Comparison of ENCODE assay signal across 8 mouse cellular contexts in the genomic region with DNA sequence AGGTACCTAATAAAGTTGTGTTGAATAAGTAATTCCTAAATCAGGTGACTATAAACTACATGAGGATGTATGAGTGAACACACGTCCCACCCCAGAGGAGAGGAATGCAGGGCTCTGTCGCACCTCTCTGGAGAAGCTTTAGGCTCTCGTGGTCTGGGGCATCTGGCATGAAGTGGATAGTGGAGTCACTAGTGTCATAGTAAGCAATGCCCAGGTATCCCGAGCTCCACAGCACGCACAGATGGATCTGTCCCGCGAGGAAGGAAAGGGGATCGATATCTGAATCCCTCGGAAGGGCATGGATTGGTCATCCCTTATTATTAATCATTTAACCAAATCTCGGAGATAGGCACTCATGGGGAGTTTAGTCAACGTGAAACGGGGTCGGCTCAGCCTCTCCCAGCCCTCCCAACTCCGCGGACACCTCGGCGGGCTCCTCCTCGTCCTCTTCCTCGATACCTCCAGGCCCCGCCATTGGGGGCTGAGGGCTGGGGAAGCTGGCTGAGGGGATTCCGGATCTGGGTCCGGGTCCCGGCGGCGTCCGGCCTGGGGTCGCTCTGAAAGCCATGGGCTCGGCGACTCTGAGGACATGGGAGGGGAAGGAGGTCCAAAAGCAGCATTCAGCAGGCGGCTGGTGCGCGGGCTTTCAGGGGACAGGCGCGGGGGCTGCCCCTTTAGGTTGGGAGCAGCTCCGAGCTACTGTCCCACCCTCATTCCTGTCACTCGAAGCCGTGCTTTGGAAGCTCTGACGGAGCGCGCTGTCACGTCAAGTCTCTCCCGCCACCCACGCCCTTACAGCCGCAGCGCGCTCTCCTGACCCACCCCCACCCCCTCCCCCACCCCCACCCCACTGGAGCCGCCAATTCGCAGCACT. TPM values are rescaled to one million over a fixed set of nuclear protein-coding genes. Genes with fewer than 3 reads are reported as not detected.
DNase-seq lines count a peak whose midpoint lies in the region; ATAC-seq and TF ChIP-seq lines count a peak whose summit lies in the region.

No protein-coding gene starts in this region.

- peak overlapping the region; percentile 94 for H3K27ac ChIP-seq in heart, embryonic 16.5 days (ENCODE audit: low read length)
- H3K27ac ChIP-seq in forebrain, embryonic 14.5 days (ENCODE audit: low read depth, low read length) = peak overlapping the region; percentile 73; the same call in 1 of the 2 replicates
- peak overlapping the region; percentile 91 for H3K27ac ChIP-seq in liver, embryonic 15.5 days (replicated peaks)

- DNase-seq in heart, postnatal 10 days = no peak
- DNase-seq in G1E (ENCODE audit: low spot score) = no peak
- DNase-seq in forebrain, embryonic 14.5 days (ENCODE audit: low spot score) = no peak
- DNase-seq in left cerebral cortex, adult 9 months (ENCODE audit: low spot score in 2 of 2) = no peak
- no peak for DNase-seq in left cerebral cortex, postnatal 25 days (ENCODE audit: low spot score in 2 of 2)
- DNase-seq in cerebellum, postnatal 10 days = no peak

- ATAC-seq in heart, embryonic 16.5 days (replicated peaks; ENCODE audit: extremely low read depth, insufficient read depth, low FRiP score) = no peak
- no peak for ATAC-seq in G1E (ENCODE audit: extremely low read depth, insufficient number of reproducible peaks, low FRiP score, poor library complexity, severe bottlenecking)
- ATAC-seq in forebrain, embryonic 14.5 days = peak; percentile 14
- no peak for ATAC-seq in liver, embryonic 15.5 days (ENCODE audit: insufficient read depth)

- H3K4me2 ChIP-seq in heart, embryonic 16.5 days (ENCODE audit: low read depth, low read length) = peak overlapping the region; percentile 99
- H3K4me2 ChIP-seq in forebrain, embryonic 14.5 days (ENCODE audit: low read length) = peak overlapping the region; percentile 98
- H3K4me2 ChIP-seq in liver, embryonic 15.5 days = peak overlapping the region; percentile 98

- 2% methylated on average over 46 of the region's 48 CpGs for WGBS in heart, embryonic 16.5 days
- WGBS in forebrain, embryonic 14.5 days = 5% methylated on average over 46 of the region's 48 CpGs
- 3% methylated on average over 48 of the region's 48 CpGs for WGBS in liver, embryonic 15.5 days (ENCODE audit: insufficient replicate concordance)

- H3K27me3 ChIP-seq in heart, embryonic 16.5 days (ENCODE audit: control insufficient read depth, insufficient read depth, low read length) = no peaks in the 10 kb centered on the region
- no peaks in the 10 kb centered on the region for H3K27me3 ChIP-seq in G1E (ENCODE audit: insufficient read depth, low read length)
- H3K27me3 ChIP-seq in forebrain, embryonic 14.5 days (replicated peaks; ENCODE audit: control insufficient read depth, insufficient read depth, low read length) = no peaks in the 10 kb centered on the region
- H3K27me3 ChIP-seq in liver, embryonic 15.5 days = no peaks in the 10 kb centered on the region

- H3K9ac ChIP-seq in heart, embryonic 16.5 days (ENCODE audit: low read length) = peak overlapping the region; percentile 96
- H3K9ac ChIP-seq in forebrain, embryonic 14.5 days (ENCODE audit: low read length) = peak overlapping the region; percentile 79
- peak overlapping the region; percentile 88 for H3K9ac ChIP-seq in liver, embryonic 15.5 days

- no peaks in the 10 kb centered on the region for H3K36me3 ChIP-seq in heart, embryonic 16.5 days (ENCODE audit: control insufficient read depth, insufficient read depth)
- H3K36me3 ChIP-seq in G1E (replicated peaks) = peaks cover 11% of the 10 kb centered on the region
- no peaks in the 10 kb centered on the region for H3K36me3 ChIP-seq in forebrain, embryonic 14.5 days (ENCODE audit: control insufficient read depth, insufficient read depth, low read length)
- H3K36me3 ChIP-seq in liver, embryonic 15.5 days (replicated peaks) = no peaks in the 10 kb centered on the region

- no peaks in the 10 kb centered on the region for H3K9me3 ChIP-seq in heart, embryonic 16.5 days (replicated peaks; ENCODE audit: control insufficient read depth, low read length)
- no peaks in the 10 kb centered on the region for H3K9me3 ChIP-seq in G1E (replicated peaks)
- no peaks in the 10 kb centered on the region for H3K9me3 ChIP-seq in forebrain, embryonic 14.5 days (replicated peaks; ENCODE audit: control insufficient read depth, low read length)
- no peaks in the 10 kb centered on the region for H3K9me3 ChIP-seq in liver, embryonic 15.5 days (replicated peaks)

- intact Hi-C loops in heart, postnatal 10 days (cut with DNase I) = loop anchor here (2.0 kb wide), 1 partner anchor 17 kb away; a partner anchor contains a TSS
- intact Hi-C loops in left cerebral cortex, postnatal 25 days (cut with DNase I) = no loop called here

- H3K4me3 ChIP-seq in heart, embryonic 16.5 days (ENCODE audit: low read length) = peak overlapping the region; percentile 72
- peak overlapping the region; percentile 75 for H3K4me3 ChIP-seq in G1E (ENCODE audit: low read depth, low read length)
- peak overlapping the region; percentile 52 for H3K4me3 ChIP-seq in forebrain, embryonic 14.5 days (ENCODE audit: low read depth, low read length)
- peak overlapping the region; percentile 72 for H3K4me3 ChIP-seq in liver, embryonic 15.5 days (replicated peaks)

- peaks cover 39% of the 10 kb centered on the region for H3K4me1 ChIP-seq in heart, embryonic 16.5 days (ENCODE audit: control insufficient read depth, insufficient read depth, low read length)
- H3K4me1 ChIP-seq in G1E (ENCODE audit: insufficient read depth, low read depth, low read length) = peaks cover 81% of the 10 kb centered on the region
- H3K4me1 ChIP-seq in forebrain, embryonic 14.5 days (ENCODE audit: control insufficient read depth, insufficient read depth, low read length) = peaks cover 12% of the 10 kb centered on the region; the same call in 1 of the 2 replicates
- peaks cover 89% of the 10 kb centered on the region for H3K4me1 ChIP-seq in liver, embryonic 15.5 days (replicated peaks)

- TF ChIP-seq CTCF in G1E (IDR thresholded peaks at IDR 0.05; ENCODE audit: low read depth, low read length) = no peak

RNA-seq across cellular contexts. Expression of a gene that starts 0.5 kb away (rescaled TPM):
- polyA plus RNA-seq in heart, embryonic 16.5 days (2015; fragmentation: Nextera tagmentation; extraction: Ambion mirVana) = 3.5 and 3.7 TPM in 2 replicates
- total RNA-seq in heart, postnatal 10 days (2021) = 1 to 10 TPM; 2.0 TPM
- 41.7 and 45.5 TPM in 2 replicates for total RNA-seq in G1E (2014; fragmentation: Nextera tagmentation)
- total RNA-seq in G1E (2017) = 11.8 and 12.4 TPM in 2 replicates
- 11.3 and 11.5 TPM in 2 replicates for polyA plus RNA-seq in G1E (2012)
- polyA plus RNA-seq in forebrain, embryonic 14.5 days (2014; fragmentation: Nextera tagmentation; extraction: Ambion mirVana) = 2.3 and 2.6 TPM in 2 replicates
- polyA plus RNA-seq in liver, embryonic 15.5 days (2015; fragmentation: Nextera tagmentation; extraction: Ambion mirVana) = 3.4 and 4.3 TPM in 2 replicates
- total RNA-seq in left cerebral cortex, postnatal 25 days (2021) = under 1 TPM; 0.76 to 0.96 TPM

RNA-seq across cellular contexts. Expression of a gene that starts 3.7 kb away (rescaled TPM):
- 349 and 372 TPM in 2 replicates for polyA plus RNA-seq in heart, embryonic 16.5 days (2015; fragmentation: Nextera tagmentation; extraction: Ambion mirVana)
- total RNA-seq in heart, postnatal 10 days (2021) = 100 to 1,000 TPM; 115 to 118 TPM
- total RNA-seq in G1E (2014; fragmentation: Nextera tagmentation) (211 and 218 TPM in 2 replicates), G1E (2017) (562 and 724 TPM in 2 replicates)
- 233 and 258 TPM in 2 replicates for polyA plus RNA-seq in G1E (2012)
- 28.3 and 37.3 TPM in 2 replicates for polyA plus RNA-seq in forebrain, embryonic 14.5 days (2014; fragmentation: Nextera tagmentation; extraction: Ambion mirVana)
- 120 and 122 TPM in 2 replicates for polyA plus RNA-seq in liver, embryonic 15.5 days (2015; fragmentation: Nextera tagmentation; extraction: Ambion mirVana)
- 10 to 100 TPM in 1 of 2 experiments, 1 to 10 TPM in 1; 9.9 to 11.6 TPM for total RNA-seq in left cerebral cortex, postnatal 25 days (2021)

RNA-seq across cellular contexts. Expression of a gene that starts 12.8 kb away (rescaled TPM):
- polyA plus RNA-seq in heart, embryonic 16.5 days (2015; fragmentation: Nextera tagmentation; extraction: Ambion mirVana) = 171 and 193 TPM in 2 replicates
- total RNA-seq in heart, postnatal 10 days (2021) = 10 to 100 TPM; 84.5 to 86.1 TPM
- 52.4 and 70.3 TPM in 2 replicates for total RNA-seq in G1E (2014; fragmentation: Nextera tagmentation)
- 179 and 180 TPM in 2 replicates for total RNA-seq in G1E (2017)
- polyA plus RNA-seq in G1E (2012) = 242 and 291 TPM in 2 replicates
- 617 and 661 TPM in 2 replicates for polyA plus RNA-seq in forebrain, embryonic 14.5 days (2014; fragmentation: Nextera tagmentation; extraction: Ambion mirVana)
- polyA plus RNA-seq in liver, embryonic 15.5 days (2015; fragmentation: Nextera tagmentation; extraction: Ambion mirVana) = 18.6 and 22.8 TPM in 2 replicates
- 10 to 100 TPM; 12.1 to 12.5 TPM for total RNA-seq in left cerebral cortex, postnatal 25 days (2021)

RNA-seq across cellular contexts. Expression of a gene that starts 18.2 kb away (rescaled TPM):
- 1.9 and 3.0 TPM in 2 replicates for polyA plus RNA-seq in heart, embryonic 16.5 days (2015; fragmentation: Nextera tagmentation; extraction: Ambion mirVana)
- total RNA-seq in heart, postnatal 10 days (2021) = under 1 TPM in 1 of 2 experiments, not detected in 1; 0.38 TPM
- total RNA-seq in G1E (2014; fragmentation: Nextera tagmentation) = 35.3 and 35.5 TPM in 2 replicates
- 156 and 206 TPM in 2 replicates for total RNA-seq in G1E (2017)
- polyA plus RNA-seq in G1E (2012) = 90.0 and 101 TPM in 2 replicates
- polyA plus RNA-seq in forebrain, embryonic 14.5 days (2014; fragmentation: Nextera tagmentation; extraction: Ambion mirVana) = 2.9 and 6.2 TPM in 2 replicates
- polyA plus RNA-seq in liver, embryonic 15.5 days (2015; fragmentation: Nextera tagmentation; extraction: Ambion mirVana) = 2.2 and 2.3 TPM in 2 replicates
- under 1 TPM; 0.60 to 0.83 TPM for total RNA-seq in left cerebral cortex, postnatal 25 days (2021)

RNA-seq across cellular contexts. Expression of a gene that starts 19.1 kb away (rescaled TPM):
- polyA plus RNA-seq in heart, embryonic 16.5 days (2015; fragmentation: Nextera tagmentation; extraction: Ambion mirVana) = 0.17 TPM in 1 of 2 replicates, not detected in the other
- total RNA-seq in heart, postnatal 10 days (2021) = not detected
- total RNA-seq in G1E (2014; fragmentation: Nextera tagmentation) (not detected in 2 replicates), G1E (2017) (0.16 TPM in 1 of 2 replicates, not detected in the other)
- not detected in 2 replicates for polyA plus RNA-seq in G1E (2012)
- not detected in 2 replicates for polyA plus RNA-seq in forebrain, embryonic 14.5 days (2014; fragmentation: Nextera tagmentation; extraction: Ambion mirVana)
- polyA plus RNA-seq in liver, embryonic 15.5 days (2015; fragmentation: Nextera tagmentation; extraction: Ambion mirVana) = 0.21 and 0.40 TPM in 2 replicates
- total RNA-seq in left cerebral cortex, postnatal 25 days (2021) = not detected
